Mouse (Mus musculus) kidney, embryonic 16.5 days (tissue): ENCODE measurements at regions not wholly inside any gene's neighbourhood (a gene's known extent, or its start where the extent isn't known, plus 50 kb on each side); places are given as distances from the start of the nearest gene placed in this dataset.
A peak's percentile ranks its signal among the peaks of the same experiment; 100 is the strongest.
"Not testable (repeated sequence)": the region's sequence is repeated elsewhere in the genome, so short reads cannot be mapped to it uniquely, and the experiment has no call there.

Experiments
- ATAC-seq: fragments of 200-750 bp; cut with Nextera tagmentation; 2 replicates; pipeline ENCODE4 v1.8.0; 2017; ENCODE audit warnings: moderate TSS enrichment; ENCODE audit not compliant: low FRiP score, low TSS enrichment
- H3K27ac ChIP-seq: fragments of 300-500 bp; sonication (generic); 2 replicates; pipeline ENCODE4 v1.5.1; 2014; ENCODE audit warnings: low read length
- H3K27me3 ChIP-seq: fragments of 300-500 bp; sonication (generic); 2 replicates; pipeline ENCODE4 v1.6.1; 2014; ENCODE audit warnings: low read length, control low read depth, mixed read lengths; ENCODE audit not compliant: insufficient read depth
- H3K36me3 ChIP-seq: fragments of 300-500 bp; sonication (generic); 2 replicates; pipeline ENCODE4 v1.6.1; 2014; ENCODE audit warnings: low read length, control low read depth, mixed read lengths; ENCODE audit not compliant: insufficient read depth
- H3K4me1 ChIP-seq: fragments of 300-500 bp; sonication (generic); 2 replicates; pipeline ENCODE4 v1.6.1; 2014; ENCODE audit warnings: low read length, control low read depth, mixed read lengths; ENCODE audit not compliant: insufficient read depth
- H3K4me2 ChIP-seq: fragments of 300-500 bp; sonication (generic); replicated peaks from 2 replicates; pipeline ENCODE4 v1.6.1; 2014; ENCODE audit warnings: low read depth, low read length
- H3K4me3 ChIP-seq: fragments of 300-500 bp; sonication (generic); 2 replicates; pipeline ENCODE4 v1.5.1; 2014; ENCODE audit warnings: mild to moderate bottlenecking, low read length
- H3K9ac ChIP-seq: fragments of 300-500 bp; sonication (generic); replicated peaks from 2 replicates; pipeline ENCODE4 v1.6.1; 2014; ENCODE audit warnings: low read length
- H3K9me3 ChIP-seq: fragments of 300-500 bp; sonication (generic); 2 replicates; pipeline ENCODE4 v1.6.1; 2016; ENCODE audit warnings: low read length, control low read depth
- WGBS: fragments of 180-500 bp; shearing (Covaris S2); extraction: QIAGEN DNeasy Blood & Tissue Kit; methylation state at CpG from one replicate; pipeline ENCODE4 v1.1.7; 2014; 5-methylcytosine and 5-hydroxymethylcytosine counted together

GRCm38 (mm10) chr19:19347017-19347416, 236.0 kb upstream of the Rorb start:
- WGBS = 46% methylated on average over 2 of the region's 2 CpGs
- Histone ChIP-seq H3K9ac (no peak overlapping the region), H3K9me3 (no peaks in the 10 kb centered on the region), H3K4me2 (no peak overlapping the region), H3K36me3 (no peaks in the 10 kb centered on the region), H3K4me1 (no peaks in the 10 kb centered on the region), H3K27ac (no peak overlapping the region), H3K4me3 (no peak overlapping the region), H3K27me3 (no peaks in the 10 kb centered on the region)
- no peak for ATAC-seq

GRCm38 (mm10) chr19:19344426-19344811, 233.4 kb upstream of the Rorb start:
- no peak overlapping the region for H3K27ac ChIP-seq
- H3K36me3 ChIP-seq = no peaks in the 10 kb centered on the region
- no peak overlapping the region for H3K4me2 ChIP-seq
- H3K27me3 ChIP-seq = no peaks in the 10 kb centered on the region
- no peak overlapping the region for H3K4me3 ChIP-seq
- no peaks in the 10 kb centered on the region for H3K4me1 ChIP-seq
- WGBS = 76% methylated on average over 7 of the region's 7 CpGs
- H3K9ac ChIP-seq = no peak overlapping the region
- no peaks in the 10 kb centered on the region for H3K9me3 ChIP-seq
- no peak for ATAC-seq

GRCm38 (mm10) chr19:19343702-19344425, 232.9 kb upstream of the Rorb start:
- Histone ChIP-seq H3K36me3 (no peaks in the 10 kb centered on the region), H3K4me1 (no peaks in the 10 kb centered on the region), H3K27me3 (no peaks in the 10 kb centered on the region), H3K9me3 (no peaks in the 10 kb centered on the region), H3K9ac (no peak overlapping the region), H3K4me3 (no peak overlapping the region), H3K27ac (no peak overlapping the region), H3K4me2 (no peak overlapping the region)
- ATAC-seq = no peak
- WGBS = 52% methylated on average over 10 of the region's 10 CpGs

DNA sequence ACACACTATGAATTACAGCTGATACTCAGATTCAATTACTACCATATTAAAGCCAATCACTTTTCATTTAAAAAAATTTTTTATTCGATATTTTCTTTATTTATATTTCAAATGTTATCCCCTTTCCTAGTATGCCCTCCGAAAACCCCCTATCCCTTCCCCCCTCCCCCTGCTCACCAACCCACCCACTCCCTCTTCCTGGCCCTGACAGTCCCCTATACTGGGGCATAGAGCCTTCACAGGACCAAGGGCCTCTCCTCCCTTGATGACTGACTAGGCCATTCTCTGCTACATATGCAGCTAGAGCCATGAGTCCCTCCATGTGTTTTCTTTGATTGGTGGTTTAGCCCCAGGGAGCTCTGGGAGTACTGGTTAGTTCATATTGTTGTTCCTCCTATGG, 196.1 kb upstream of the Rorb start:
- not testable (repeated sequence) for H3K4me1 ChIP-seq, H3K4me3 ChIP-seq, H3K36me3 ChIP-seq, H3K27ac ChIP-seq, H3K27me3 ChIP-seq, H3K9me3 ChIP-seq, H3K4me2 ChIP-seq, H3K9ac ChIP-seq, ATAC-seq
- WGBS = 95% methylated on average over 2 of the region's 2 CpGs

DNA sequence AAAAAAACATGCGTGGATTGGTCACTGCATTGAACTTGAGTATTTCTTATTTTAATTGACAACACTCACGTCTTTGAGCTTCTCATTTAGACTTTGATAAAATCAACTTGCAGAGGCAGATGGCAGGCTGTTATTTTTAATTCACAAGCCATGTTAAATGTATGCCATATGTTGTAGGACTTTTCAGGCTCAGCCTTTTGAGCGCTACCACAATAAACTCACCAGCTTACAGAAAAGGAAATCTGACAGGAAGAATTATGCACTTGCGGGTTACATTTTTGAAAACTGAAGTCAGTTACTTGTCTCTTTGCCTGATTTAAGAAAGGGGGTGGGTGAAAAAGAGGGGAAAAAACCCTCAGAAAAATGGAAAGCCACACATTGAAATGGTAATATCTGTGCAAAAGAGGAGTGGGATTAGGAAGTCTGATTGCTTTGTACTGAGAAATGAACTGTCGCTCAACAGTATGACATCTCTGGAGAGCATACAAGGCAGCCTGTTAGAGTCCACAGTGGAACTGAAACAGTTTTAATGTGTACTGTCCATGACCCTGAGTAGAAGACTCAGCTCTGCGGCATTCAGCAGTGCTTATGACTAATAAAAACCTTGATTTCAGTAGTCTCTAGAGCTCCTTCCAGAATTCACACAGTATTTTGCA, 195.6 kb upstream of the Rorb start:
- Histone ChIP-seq H3K4me2 (no peak overlapping the region), H3K27me3 (no peaks in the 10 kb centered on the region), H3K4me1 (no peaks in the 10 kb centered on the region), H3K9ac (no peak overlapping the region), H3K36me3 (no peaks in the 10 kb centered on the region), H3K27ac (no peak overlapping the region), H3K4me3 (no peak overlapping the region), H3K9me3 (no peaks in the 10 kb centered on the region)
- WGBS = 88% methylated on average over 6 of the region's 6 CpGs
- no peak for ATAC-seq

DNA sequence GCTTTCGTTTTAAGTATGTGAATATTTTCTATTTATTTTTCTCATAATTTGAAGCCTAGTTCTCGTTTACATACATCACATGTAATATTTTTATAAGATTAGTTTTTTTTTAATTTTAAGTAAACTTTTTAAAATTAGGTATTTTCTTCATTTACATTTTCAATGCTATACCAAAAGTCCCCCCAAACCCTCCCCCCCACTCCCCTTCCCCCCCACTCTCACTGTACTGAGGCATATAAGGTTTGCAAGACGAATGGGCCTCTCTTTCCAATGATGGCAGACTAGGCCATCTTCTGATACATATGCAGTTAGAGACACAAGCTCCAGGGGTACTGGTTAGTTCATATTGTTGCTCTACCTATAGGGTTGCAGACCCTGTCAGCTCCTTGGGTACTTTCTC, 174.9 kb upstream of the Rorb start:
- H3K4me2 ChIP-seq, H3K27me3 ChIP-seq, H3K4me1 ChIP-seq, H3K27ac ChIP-seq, H3K36me3 ChIP-seq, ATAC-seq, H3K4me3 ChIP-seq, H3K9ac ChIP-seq, H3K9me3 ChIP-seq: not testable (repeated sequence)
- 86% methylated on average over 3 of the region's 3 CpGs for WGBS

- H3K9ac ChIP-seq = no peak overlapping the region
- H3K27me3 ChIP-seq = no peaks in the 10 kb centered on the region
- no peak overlapping the region for H3K4me3 ChIP-seq
- H3K4me1 ChIP-seq = no peaks in the 10 kb centered on the region
- H3K4me2 ChIP-seq = no peak overlapping the region
- no peaks in the 10 kb centered on the region for H3K36me3 ChIP-seq
- H3K27ac ChIP-seq = no peak overlapping the region
- 59% methylated on average over 5 of the region's 5 CpGs for WGBS
- no peak for ATAC-seq
- no peaks in the 10 kb centered on the region for H3K9me3 ChIP-seq
Measured at GRCm38 (mm10) chr19:19246837-19247560, 136.0 kb upstream of the Rorb start.

GRCm38 (mm10) chr19:19229305-19229994, 118.5 kb upstream of the Rorb start:
- WGBS = 77% methylated on average over 3 of the region's 3 CpGs
- Histone ChIP-seq H3K4me1 (no peaks in the 10 kb centered on the region), H3K9ac (no peak overlapping the region), H3K36me3 (no peaks in the 10 kb centered on the region), H3K27ac (peak overlapping the region; percentile 63; the same call in 1 of the 2 replicates), H3K27me3 (no peaks in the 10 kb centered on the region), H3K4me2 (no peak overlapping the region), H3K4me3 (no peak overlapping the region), H3K9me3 (no peaks in the 10 kb centered on the region)
- ATAC-seq = peak; percentile 63; the same call in 1 of the 2 replicates

- no peak overlapping the region for H3K9ac ChIP-seq
- no peaks in the 10 kb centered on the region for H3K27me3 ChIP-seq
- no peak overlapping the region for H3K27ac ChIP-seq
- no peak for ATAC-seq
- WGBS = 93% methylated on average over 6 of the region's 6 CpGs
- no peak overlapping the region for H3K4me2 ChIP-seq
- H3K4me3 ChIP-seq = no peak overlapping the region
- no peaks in the 10 kb centered on the region for H3K36me3 ChIP-seq
- no peaks in the 10 kb centered on the region for H3K4me1 ChIP-seq
- H3K9me3 ChIP-seq = no peaks in the 10 kb centered on the region
Measured at GRCm38 (mm10) chr19:19220826-19221225, 109.8 kb upstream of the Rorb start.
